Mouse (Mus musculus) adipose tissue, adult 10 weeks (tissue): ENCODE results near the gene Olfr888. TPM values are rescaled to one million over a fixed set of nuclear protein-coding genes. Genes with fewer than 3 reads are reported as not detected.

ENCODE experiments used
- polyA plus RNA-seq: library from polyadenylated mRNA; stranded (reverse); fragments of 350-450 nt; fragmentation: Illumina TruSeq; extraction: RNeasy Lipid Tissue Mini Kit (QIAGEN cat#74804); gene quantifications from one replicate; pipeline ENCODE4 v1.2.3, GENCODE M21; 2014; ENCODE audit warnings: low read depth, low replicate concordance

Gene Olfr888
- not detected for polyA plus RNA-seq

GRCm38 (mm10) chr9:38107828-38108227 lies at the start of gene Olfr888:
TSS of gene Olfr888 (plus strand) at chr9:38108128.

GRCm38 (mm10) chr9:38061022-38061421 lies 46.9 kb upstream of the Olfr888 start, which contains the start of gene Olfr885:
TSS of gene Olfr885 (plus strand) at chr9:38061322.

GRCm38 (mm10) chr9:38083772-38084171 lies 24.2 kb upstream of the Olfr888 start, which contains the start of gene Olfr887:
TSS of gene Olfr887 (plus strand) at chr9:38084072.

DNA sequence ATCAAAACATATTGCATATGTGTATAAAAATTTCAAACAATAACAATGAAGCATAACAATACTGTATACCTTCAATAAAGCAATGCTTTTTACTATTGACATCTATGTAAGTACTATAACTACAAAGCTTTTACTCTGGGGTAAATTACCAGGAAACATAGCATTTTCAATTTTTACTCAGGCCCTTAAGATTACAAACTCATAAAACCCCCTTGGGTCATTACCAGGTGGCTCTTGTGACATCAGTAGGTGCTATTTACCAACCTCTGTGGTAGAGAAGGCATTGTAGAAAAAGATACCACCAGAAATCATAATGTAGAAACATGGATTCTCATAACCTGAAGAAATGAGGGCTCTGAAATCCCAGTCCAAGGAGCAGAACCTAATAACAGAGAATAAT lies 7.0 kb downstream of the Olfr888 start, which contains the start of gene Olfr889:
Gene Olfr889 (plus strand): TSS at position 301 of the 400 bp plus-strand sequence.

GRCm38 (mm10) chr9:38142217-38142616 lies 34.3 kb downstream of the Olfr888 start, which contains the start of gene Olfr890:
TSS of gene Olfr890 (plus strand) at chr9:38142517.

Other genes with a start within 250 kb of the Olfr888 start
- not detected for gene Olfr145, start 211.4 kb upstream of the Olfr888 start, polyA plus RNA-seq
- not detected for gene Olfr878, start 190.3 kb upstream of the Olfr888 start, polyA plus RNA-seq
- not detected for gene Olfr881, start 116.3 kb upstream of the Olfr888 start, polyA plus RNA-seq
- not detected for gene Olfr883, start 82.3 kb upstream of the Olfr888 start, polyA plus RNA-seq
- not detected for gene Olfr884, start 61.6 kb upstream of the Olfr888 start, polyA plus RNA-seq
- not detected for gene Olfr885, start 46.8 kb upstream of the Olfr888 start, polyA plus RNA-seq
- not detected for gene Olfr887, start 24.1 kb upstream of the Olfr888 start, polyA plus RNA-seq
- not detected for gene Olfr889, start 7.1 kb downstream of the Olfr888 start, polyA plus RNA-seq
- not detected for gene Olfr890, start 34.4 kb downstream of the Olfr888 start, polyA plus RNA-seq
- gene Olfr891, start 72.7 kb downstream of the Olfr888 start, polyA plus RNA-seq: not detected
- gene Olfr893, start 100.2 kb downstream of the Olfr888 start, polyA plus RNA-seq: not detected
- gene Olfr894, start 109.9 kb downstream of the Olfr888 start, polyA plus RNA-seq: not detected
- not detected for gene Olfr143, start 144.6 kb downstream of the Olfr888 start, polyA plus RNA-seq
- gene Olfr895, start 159.7 kb downstream of the Olfr888 start, polyA plus RNA-seq: not detected
- not detected for gene Olfr896-ps1, start 183.0 kb downstream of the Olfr888 start, polyA plus RNA-seq
- gene Olfr25, start 220.9 kb downstream of the Olfr888 start, polyA plus RNA-seq: not detected
- not detected for gene Olfr898, start 240.3 kb downstream of the Olfr888 start, polyA plus RNA-seq